Mouse (Mus musculus): ENCODE data around the gene Gm43064.

Gene Gm43064

GRCm38 (mm10) chr3:103853804-103854203 lies 44.4 kb downstream of the Gm43064 start:
- no peak for DNase-seq (ENCODE audit: low spot score)

DNA sequence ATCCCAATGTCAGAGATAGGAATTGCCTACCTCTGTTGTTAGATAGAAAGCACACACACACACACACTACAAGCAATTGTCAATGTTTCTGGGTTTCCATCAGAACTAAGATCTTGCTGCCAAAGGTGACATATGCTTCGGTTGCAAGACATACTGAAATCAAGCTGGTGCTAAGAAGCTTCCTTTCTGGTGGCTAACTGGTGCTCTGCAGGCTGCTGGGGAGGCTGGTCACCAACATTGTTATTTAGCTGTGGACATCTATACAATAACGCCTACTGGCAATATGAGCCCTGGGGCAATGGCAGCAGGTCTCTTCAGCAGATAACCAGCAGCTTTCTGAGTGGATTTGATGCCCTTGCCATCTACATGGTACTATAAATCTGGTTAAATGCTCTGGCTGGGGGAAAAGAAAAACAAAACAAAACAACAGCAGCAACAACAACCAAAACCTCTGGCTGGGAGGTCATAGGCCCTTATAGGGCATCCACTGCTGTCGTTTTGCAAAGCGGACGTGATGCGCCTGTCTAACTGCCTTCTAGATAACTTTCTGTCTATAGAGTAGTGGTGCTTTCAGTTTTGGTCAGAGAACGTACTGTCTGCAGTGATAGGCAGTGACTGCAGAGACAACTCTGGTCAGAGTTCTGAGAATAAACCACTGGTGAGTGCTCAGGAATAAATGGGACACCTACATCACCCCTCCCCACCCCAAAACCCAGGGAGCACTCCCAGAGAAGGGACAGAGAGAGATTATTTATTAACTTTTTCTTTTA lies 47.8 kb downstream of the Gm43064 start:
- DNase-seq (ENCODE audit: low spot score) = no peak

DNA sequence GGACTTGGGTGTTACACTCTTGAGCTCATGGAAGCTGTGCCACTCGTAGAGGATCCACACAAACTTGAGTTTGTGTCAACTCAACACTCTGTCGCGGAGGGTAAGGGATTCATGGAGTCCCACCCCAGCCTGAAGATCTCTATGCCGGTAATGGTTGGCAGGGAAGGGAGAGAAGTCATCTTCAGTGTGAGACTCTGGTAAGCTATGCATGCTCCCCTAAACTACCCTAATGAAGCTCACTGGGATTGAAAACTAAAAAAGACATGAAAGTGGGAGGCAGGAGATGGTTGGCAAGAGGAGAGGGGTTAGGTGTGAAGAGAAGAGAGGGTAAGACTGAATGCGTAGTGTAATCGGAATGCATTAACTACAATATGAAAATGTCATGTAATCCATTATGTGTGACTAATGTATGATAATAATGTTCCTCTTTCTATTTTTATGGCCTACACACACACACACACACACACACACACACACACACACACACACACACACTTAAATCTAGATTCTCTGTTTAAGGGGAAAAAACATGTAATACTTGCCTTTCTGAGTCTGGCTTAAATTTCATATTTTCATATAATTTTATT lies 48.7 kb downstream of the Gm43064 start:
- DNase-seq (ENCODE audit: low spot score) = no peak

DNA sequence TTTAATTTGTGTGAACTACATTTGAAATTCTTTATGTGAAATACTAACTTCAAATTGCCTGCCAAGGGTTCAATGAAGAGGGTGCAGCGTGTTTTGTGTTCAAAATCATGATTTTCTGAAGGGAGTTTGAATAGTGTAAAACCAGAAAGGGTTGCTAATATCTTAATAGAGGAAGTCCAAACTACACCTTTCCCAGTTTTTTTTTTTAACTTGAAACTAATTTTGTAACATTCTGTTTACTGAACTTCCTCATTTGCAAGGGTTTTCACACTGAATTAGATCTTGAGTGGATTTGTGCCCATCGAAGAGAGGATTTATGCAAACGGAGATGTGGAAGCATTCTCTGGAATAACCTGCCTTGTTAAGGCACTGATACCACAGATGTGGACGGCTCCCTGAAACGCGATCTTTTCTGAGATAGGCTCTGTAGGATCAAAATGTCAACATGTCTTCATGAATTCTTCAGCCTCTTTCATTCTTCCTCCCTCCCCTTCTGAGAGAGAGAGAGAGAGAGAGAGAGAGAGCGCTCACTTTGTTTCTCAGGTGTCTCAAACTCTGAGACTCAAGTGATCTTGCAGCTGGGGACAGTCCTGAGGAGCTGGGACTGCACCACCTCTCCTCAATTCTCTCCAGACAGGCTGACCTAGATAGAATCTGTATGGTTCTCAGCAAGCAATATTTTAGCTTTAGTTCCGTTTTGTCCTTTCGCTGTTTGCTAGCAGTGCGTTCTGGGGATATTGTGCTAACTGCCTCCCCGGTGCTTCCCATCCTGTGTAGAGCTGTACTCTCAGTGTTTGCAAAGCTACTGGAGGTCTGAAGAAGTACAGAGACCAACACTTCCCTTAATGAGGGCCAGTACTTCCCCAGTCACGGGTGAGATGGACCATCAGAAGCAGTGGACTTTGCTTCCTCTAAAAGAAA lies 49.8 kb downstream of the Gm43064 start, which contains the start of gene Ptpn22:
TSS of gene Ptpn22 (plus strand) at position 915 of the 921 bp plus-strand sequence.
- DNase-seq (ENCODE audit: low spot score) = no peak

GRCm38 (mm10) chr3:103859851-103860391 lies 50.5 kb downstream of the Gm43064 start:
- no peak for DNase-seq (ENCODE audit: low spot score)

DNA sequence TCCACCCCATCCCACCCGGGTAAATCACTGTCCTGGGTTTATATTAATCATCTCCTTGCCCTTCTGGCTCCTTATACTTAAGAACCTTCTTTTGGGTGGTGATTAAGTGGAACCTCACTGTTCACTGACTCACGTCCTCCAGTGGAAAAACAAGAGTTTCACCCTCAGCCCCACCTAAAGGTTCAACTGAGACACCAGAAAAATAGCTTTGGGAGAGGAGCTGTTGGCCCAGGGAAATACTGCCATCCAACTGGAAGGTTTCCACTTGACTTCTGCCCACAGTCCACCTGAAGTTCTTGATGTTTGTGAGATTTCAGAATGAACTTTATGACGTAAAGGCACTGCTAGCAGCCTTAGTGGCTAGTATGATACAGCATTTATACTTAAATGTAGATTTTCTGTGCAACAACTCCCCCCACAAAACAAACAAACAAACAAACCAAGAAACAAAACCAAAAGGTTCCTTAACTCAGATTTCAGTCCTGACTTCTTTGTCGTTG lies 53.4 kb downstream of the Gm43064 start:
- no peak for DNase-seq (ENCODE audit: low spot score)

DNA sequence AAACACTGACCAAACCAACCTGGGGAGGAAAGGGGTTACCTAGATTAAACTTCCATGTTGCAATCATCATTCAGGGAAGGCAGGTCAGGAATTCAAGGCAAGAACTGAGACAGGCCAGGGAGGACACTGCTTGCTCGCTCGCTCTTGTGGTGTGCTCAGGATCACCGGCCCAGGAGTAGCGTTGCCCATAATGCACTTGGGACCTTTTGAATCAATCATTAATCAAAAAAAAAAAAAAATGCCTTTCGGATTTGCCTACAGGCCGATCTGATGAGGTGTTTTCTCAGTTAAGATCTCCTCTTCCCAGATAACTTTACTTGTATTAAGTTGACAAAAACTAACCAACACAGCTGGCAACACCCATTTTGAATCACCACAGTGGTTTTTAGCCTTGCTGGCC lies 54.8 kb downstream of the Gm43064 start:
- DNase-seq (ENCODE audit: low spot score) = no peak

DNA sequence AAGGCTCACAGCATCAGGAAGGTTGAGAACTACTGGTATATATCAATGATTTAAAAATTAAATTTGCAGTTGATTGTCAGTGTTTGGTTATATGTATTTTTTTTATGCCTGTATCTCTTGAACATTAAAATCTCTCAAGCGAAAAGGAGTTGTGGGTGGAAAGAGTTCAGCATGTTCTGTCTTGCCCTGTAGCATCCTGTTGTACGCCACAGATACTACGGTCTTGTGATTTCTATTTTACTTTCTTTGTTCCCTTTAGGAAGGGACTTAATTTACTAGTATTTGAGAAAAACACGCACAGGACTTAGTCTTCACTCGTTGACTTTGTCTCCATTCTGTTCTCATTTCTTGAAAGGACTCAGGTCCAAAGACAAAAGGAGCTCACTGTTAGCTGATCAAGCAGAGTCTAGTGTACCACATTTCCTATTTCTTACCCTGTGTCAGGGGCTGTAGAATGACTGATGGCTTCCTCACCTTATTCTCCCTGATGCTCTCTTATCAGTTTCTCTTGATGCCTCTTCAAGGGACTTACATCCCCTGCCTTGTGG lies 58.1 kb downstream of the Gm43064 start:
- DNase-seq (ENCODE audit: low spot score) = no peak

GRCm38 (mm10) chr3:103868008-103868407 lies 58.6 kb downstream of the Gm43064 start:
- DNase-seq (ENCODE audit: low spot score) = no peak

- no peak for DNase-seq (ENCODE audit: low spot score)
Observed at GRCm38 (mm10) chr3:103872663-103873098, 63.3 kb downstream of the Gm43064 start.

- DNase-seq (ENCODE audit: low spot score) = no peak
Observed at GRCm38 (mm10) chr3:103874329-103874728, 65.0 kb downstream of the Gm43064 start.

- DNase-seq (ENCODE audit: low spot score) = no peak
Observed at GRCm38 (mm10) chr3:103885946-103886345, 76.6 kb downstream of the Gm43064 start.

DNA sequence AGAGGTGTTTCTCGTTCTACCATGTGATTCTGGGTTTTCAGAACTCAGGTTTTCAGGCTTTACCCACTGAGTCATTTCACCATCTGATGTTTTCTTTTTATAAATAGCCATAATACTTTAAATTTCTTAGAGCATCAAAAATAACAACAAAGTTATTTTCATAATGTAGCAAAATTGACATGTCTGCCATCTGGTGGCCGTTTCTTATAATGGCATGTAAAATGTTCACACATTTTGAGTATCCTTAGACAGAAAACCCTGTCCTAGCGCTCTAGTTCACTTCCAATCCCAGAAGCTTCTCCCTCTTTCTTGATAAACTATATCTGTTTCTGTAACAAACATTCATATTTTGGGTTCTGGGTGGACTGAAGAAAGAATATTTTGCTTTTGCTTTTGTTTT lies 78.2 kb downstream of the Gm43064 start:
- DNase-seq (ENCODE audit: low spot score) = no peak

Measured in testis, postnatal 14 days (tissue).